Mouse (Mus musculus): ENCODE measurements around the gene Hivep2.

The Hivep2 gene

DNA sequence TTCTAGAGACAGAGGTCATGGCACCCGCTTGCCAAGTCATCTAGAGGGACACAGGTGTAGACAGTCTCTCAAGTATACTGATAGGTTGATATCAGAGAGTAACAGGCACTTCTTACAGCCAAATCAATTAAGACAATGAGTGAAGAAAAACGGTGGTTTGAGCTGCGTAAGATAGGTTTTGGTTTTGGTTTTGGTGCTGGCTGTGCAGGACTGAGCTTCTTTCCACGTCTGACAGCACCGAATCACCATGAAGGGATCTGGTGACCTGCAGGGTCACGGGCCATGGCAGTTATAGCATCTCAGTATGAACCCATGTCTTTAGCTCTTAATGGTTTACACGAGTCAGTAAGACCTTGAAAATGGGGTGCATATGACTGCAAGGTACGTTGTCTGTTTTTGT, 84.7 kb downstream of the Hivep2 start:
- DNase-seq: no peak

DNA sequence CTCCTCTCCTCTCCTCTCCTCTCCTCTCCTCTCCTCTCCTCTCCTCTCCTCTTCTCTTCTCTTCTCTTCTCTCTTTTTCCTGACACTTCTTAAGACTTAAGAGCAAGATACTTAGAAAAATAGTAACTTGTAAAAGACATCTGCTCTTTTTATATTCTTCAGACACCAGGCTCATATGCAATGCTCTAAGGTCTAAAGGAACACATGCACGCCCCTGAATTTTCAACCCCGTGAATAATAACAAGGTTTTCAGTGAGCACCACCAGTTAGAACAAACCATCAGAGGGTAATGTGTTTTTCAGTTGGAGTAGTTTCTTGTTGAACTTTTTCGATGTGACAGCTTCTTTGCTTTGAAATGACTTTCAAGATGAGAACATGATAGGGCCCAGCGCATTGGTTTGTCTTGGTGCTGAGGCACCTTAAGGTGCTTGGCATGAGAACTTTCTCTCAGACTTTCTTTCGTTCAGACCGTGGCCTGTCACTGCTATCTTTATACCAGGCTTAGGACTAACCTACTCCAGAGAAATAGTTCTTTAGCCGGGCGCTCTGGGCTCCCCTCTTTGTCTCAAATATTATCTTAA, 86.3 kb downstream of the Hivep2 start:
- DNase-seq: no peak

DNA sequence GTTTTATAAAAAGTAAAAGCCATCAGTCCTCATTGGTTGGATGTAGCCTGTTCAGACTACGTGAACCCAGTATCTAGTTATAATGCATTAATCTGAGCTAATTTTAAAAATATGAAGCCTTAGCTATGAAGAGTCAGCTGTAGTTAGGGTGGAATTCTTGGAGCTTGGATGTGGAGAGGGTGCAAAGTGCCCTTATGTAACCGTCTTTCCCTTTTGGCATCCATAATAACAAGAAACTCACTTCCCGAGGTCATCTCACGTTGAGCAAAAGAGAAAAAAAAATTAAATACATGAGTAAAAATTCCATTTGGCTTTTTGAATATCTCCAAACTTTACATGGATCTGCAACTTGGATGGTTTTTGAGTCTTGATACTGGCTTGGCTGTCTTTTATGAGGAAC, 89.0 kb downstream of the Hivep2 start:
- DNase-seq: no peak

DNA sequence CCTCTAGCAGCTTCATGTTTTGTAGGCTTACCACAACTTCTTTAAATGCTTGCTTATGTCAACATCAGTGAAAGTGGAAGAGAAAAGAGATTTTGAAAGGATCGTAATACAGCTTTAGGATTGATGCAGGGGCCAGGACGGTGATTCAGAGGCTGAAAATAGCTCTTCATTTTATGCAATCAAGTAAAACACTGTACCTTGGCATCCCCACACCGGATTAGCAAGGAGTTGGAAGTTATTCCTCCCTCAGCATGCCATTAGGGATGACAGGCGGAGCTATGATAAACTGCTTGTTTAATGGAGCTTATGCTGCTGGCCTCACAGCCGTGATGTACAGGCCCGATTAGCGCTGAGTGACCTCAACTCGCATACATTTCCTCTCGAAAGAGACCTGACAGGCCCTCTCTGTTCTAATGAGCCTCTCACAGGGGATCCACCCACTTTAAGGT, 89.7 kb downstream of the Hivep2 start:
- peak in 1 of 2 experiments; percentile 22 for DNase-seq

DNA sequence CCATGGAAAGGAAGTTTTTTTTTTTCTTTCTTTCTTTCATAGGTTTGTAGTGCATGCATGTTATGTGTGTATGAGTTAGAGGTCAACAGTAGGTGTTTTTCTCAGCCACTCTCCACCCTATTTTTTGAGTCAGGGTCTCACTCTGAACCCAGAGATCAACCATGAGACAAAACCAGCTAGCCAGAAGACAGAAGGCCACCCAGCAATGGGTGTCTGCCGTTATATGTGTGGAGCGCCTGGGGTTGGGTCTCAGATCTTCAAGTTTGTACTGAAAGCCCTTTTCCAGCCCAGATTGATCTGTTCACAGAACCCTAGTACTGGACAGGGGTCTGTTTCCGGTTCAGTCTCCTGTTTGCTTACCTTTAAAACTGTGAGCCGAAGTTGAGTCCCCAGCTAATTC, 90.2 kb downstream of the Hivep2 start:
- no peak for DNase-seq

DNA sequence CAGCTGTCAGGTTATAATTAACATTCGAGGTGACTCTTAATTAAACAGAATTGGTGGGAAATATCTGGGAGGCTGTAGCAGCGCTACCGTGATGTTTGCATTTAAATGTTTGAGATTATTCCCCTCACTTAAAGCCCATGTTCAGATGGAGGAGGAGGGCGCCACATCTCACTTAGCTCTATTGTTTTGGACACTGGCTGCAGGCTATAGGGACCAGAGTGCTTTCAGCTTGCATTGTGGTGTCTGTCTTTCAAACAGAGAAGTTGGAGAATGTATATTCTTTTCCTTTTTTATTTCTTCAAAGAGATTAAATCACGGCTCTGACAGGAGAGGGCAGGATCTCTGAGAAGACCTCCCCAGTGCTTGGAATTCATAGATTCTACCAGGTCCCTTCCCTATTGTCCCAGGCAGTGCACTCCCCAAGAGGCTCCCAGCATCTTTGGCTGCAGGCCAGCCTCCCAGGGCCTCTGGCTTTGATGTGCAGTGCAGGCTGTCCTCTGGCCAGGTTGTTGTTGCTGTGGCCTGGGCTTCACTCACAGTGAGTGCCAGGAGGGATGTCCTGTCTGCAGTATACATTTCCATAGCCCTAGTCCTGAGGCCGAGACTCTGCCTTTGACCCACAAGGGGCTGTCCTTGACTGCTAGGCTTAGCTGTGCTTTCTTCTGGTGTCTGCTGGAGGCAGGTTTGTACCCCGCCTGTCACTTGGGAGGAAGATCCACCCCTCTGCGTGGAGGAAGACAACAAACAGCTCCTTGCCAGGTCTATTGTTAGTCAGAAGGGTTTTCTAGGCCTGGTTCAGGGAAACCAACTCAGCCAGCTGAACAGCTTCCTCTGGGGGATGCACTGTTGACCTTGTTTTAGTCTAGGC, 90.9 kb downstream of the Hivep2 start:
- DNase-seq: peak; percentile 76 to 88

DNA sequence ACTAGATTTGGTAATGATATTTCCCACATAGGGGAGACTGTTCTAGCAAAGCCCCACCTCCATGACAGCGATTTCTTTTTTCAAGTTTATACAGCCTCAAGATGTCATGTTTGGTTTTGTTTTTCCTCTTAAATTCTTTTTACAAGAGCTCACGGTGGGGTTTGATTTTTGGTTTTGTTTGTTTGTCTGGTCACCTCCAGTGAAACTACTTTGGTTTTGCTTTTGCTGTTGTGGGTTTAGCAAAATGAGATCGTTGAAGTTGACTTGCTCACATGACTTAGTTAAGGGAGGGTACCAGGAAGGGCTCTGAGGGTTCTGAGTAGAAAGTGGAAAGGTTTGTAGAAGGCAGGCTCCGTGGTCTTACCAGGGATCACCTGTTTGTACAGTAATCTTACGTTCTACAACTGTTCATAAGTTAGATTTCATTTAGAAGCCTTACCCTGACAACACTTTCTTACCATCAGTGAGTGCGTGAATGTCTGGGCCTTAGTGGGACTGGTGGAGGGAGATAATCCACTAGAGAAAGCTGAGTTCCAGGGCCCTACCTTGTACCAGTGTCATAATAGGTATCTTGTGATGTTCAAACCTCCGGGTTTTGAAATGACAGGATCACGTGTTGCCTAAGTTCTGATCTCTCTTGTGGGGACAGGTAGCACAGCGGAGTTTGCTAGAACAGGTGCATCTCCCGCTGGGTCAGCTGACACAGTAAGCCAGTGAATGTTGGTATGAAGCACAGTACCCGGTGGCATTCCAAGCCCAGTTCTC, 92.1 kb downstream of the Hivep2 start:
- DNase-seq: no peak

DNA sequence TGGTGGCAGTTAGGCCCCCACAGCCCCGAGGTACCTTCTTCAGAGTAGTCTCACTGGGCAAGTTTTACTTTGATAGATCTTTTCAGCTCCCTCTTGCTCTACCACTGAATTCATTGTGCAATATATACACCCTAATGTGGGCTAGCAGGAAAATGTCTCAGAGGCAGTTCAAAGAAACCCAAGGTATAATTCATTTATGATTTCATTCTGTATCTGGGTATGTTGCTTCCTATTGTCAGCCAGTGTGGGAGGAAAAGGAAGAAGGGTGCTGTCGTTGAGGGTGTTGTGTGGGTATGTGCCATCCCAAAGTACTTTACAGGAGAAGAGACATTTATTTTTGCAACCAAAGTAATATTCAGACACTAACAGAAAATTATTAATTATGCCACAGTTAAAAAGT, 92.9 kb downstream of the Hivep2 start:
- no peak for DNase-seq

DNA sequence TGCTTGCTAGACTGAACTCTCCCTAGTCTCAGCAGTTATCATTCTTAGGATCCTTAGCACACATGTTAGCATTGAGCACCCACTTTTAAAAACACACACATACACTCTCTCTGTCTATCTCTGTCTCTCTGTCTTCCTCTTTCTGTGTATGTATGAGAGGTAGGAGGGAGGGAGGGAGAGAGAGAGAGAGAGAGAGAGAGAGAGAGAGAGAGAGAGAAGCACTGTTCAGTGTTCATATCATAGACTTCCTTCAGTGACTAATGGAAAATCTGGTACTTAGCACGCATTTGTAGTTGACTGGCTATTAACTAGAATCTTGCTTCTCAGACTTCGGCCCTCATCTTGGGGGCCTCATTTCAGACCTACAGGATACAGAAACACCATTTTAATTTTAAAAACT, 93.7 kb downstream of the Hivep2 start:
- DNase-seq: no peak

DNA sequence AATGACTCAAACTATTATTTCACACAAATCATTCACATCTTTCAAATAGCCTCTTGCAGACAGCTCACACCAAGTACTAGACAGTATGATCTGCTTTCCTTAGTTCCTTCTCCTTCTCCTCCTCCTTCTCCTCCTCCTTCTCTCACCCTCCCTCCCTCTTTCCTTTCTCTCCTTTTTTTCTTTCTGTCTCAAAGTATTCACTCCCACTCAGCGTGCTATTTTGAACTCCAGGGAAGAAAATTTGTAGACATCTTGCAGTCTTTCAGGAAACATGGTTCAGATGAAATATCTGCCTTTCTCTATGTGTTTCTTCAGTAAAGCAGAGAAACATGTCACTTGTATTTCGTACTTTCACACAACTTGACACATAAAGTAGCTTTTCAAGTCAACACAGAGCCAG, 94.4 kb downstream of the Hivep2 start:
- DNase-seq: no peak

DNA sequence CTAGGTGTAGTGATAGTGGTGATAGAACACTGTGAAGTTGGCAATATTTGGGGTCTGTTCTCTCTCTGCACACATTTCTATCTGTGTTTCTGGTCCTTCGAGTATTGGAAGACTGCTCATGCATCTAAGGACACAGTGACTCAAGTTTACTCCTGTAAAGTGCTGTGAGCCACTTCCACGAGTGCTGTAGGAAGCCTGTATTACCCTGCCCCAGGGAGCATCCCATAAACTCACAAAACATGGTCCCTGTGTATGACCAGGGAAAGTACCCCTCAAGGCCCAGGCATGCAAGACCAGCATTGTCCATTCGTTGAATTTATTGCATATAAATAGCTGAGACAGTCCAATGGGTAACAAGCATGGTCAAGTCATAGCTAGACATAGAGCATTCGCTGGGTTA, 97.4 kb downstream of the Hivep2 start:
- DNase-seq: no peak

DNA sequence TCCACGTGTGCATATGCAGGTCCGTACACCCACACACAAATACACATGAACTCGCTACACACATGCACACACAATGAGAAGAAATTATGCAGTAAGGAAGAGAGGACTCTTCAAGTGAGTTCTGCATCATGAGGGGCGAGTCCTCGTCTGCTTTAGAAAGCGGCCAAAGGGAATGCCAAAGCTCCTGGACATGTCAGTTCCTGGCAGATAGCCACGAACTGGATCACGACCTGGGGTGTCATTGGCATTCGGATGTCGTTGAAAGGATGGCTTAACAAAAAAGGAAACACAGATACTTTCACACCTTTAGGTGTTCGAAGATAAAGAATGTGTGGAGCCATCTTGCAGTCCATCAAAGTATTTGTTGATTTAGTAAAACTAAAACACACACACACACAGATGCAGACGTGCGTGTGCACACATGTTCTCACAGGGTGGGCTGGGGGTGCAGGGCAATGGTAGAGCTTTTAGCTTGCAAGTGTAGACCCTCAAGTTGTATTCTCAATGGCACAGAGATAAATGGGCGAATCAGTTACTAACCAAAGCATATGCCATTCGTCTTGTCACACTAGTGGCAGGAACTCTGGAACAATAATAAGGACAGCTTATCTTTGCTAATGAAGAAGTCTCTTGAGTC, 99.0 kb downstream of the Hivep2 start:
- peak in 1 of 2 experiments; percentile 19 for DNase-seq

DNA sequence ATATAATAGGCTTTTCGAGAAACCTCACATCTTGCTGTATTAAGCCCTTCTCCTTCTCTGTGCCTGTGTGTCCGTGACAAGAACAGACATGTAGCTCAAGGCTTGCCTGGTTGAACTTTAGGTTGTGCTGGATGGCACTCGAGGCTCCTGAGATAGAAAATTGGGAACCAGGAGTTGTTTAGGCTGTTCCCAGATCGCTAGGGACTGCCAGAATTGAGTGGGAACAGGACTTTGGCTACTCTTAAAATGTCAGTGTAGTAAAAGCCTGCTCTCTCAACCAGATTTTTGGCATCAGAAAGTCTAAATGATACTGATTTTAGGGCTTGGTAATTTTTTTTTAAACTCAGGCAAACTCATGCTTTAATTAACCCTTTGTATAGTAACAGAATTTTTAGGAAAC, 101.9 kb downstream of the Hivep2 start:
- DNase-seq: no peak

DNA sequence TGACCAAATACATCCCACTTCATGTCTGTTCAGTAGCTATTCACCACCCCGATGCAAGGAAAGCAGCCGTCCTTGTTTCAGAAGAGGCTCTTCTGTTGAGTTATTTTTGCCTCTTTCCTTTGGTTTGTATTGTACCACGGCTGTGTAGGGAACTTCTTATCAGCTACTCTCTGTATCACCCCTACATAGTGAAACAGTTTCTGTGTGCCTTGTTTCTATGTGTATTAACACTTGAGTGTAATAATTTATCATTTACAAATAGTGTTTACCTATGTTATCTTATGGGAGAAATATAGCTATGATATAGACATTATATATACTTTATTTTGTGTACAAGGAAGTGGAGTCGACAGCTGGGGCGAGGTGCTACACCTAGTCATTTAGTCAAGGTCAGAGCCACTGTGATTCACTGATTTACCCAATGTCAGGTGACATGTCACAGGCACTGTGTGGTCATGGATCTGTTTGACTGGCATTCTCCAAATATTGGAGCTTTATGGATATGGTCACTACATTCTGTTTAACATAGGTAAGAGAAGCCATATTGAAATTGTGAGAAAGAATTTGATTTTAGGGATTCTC, 104.7 kb downstream of the Hivep2 start:
- DNase-seq: no peak

DNA sequence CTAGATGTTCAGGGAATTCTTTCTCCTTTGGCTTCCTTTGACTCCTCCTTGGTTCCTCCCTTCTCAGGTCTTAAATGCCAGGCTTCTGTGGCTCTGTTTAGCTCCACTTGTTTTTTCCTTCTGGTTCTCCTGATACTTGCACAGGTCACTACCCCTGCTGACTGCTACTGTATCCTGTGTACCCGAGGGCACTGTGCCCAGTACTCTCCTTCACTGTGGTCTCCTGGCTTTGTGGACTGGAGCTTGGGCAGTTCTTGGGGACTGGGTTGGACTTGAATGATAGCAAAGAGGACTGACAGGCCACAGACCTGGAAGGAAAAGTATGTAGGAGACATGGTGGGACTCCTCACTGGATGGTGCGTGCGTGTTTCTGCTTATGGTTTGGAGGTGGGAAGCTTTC, 106.6 kb downstream of the Hivep2 start:
- no peak for DNase-seq

DNA sequence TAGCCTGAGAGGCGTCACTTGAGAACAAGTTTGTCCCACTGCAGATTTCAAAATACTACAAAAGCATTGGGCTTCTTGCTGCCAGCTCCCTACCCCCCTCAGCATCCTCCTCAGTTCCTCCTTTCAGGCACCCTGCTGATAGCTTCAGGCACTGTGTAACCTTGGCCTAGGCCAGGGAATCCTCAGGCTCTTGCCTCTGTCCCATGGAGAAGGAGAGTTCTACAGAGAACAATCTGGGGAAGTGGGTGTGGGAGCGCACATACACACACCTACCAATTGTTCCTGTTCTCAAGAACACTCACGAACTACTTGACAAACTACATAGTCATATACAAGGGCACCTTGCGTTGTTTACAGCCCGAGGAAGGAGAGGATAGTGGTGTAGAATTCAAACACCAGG, 109.9 kb downstream of the Hivep2 start:
- no peak for DNase-seq

DNA sequence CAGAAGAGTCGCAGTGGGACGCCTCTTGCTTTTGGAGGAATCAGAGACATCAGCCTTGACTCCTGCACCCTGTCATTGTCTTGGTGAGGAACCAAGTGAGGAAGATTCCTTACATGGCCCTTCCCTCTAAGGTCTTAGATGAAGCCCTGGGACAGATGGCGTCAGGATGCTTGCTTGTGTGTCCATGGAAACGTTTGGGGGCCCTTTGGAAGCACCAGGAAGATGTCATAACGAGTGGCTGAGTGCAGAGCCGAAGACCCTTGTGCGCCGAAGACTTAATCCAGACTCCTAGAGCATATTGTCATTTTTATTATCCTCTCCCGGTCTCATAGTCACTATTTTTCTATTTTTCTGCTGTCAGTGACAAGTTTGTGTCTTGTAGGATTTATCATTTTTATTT, 111.0 kb downstream of the Hivep2 start:
- DNase-seq: no peak

DNA sequence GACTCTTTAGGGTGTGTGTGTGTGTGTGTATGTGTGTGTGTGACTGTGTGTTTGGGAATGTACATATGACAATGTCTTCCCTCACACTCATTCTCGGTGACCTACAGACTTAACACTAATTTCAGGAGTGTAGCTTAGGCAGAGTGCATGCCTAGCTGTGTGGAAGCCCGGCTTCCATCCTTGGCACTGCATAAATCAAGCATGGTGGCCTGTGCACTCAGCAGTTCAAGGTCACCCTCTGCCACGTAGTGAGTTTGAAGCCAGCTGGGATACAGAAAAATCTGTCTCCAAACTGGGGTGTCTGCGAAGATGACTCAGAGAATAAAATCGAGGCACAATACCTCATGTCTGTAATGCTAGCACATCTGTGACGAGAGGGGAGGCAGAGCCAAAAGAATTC, 115.0 kb downstream of the Hivep2 start:
- no peak for DNase-seq

DNA sequence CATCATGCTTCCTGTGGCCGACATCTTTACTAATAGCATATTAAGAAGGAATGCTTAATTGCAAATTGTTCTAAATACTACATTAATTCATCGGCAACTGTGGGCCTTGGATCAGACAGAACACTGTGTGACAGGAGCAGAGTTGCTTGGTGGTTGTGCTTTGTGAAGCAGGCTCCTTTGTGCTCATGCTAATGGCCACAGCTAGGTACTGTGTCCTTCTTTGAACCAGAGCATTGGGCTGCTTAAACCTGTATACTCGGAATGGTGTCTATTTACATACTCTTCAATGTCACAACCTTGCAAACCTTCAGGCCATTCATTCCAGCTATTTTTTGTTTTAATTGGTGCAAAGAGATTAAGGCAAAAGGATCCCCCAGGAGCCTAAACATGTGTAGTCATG, 115.9 kb downstream of the Hivep2 start:
- no peak for DNase-seq

DNA sequence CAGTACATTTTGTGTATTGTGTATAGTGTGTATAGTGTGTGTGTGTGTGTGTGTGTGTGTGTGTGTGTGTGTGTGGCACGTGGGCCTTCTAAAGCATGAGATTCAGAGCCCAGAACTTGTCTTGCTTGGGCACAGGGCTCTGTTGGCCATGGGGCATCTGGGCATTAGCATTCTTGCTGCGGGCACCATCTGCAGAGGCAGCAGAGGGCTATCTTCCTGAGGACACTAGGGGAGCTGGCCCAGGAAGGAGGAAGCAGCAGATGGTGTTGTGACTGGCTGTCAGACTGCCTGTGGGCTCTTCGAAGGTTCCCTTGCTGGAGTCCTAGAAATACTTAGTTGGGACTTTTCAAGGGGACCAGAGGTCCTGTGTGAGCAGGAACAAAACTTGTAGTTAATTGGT, 116.4 kb downstream of the Hivep2 start:
- no peak for DNase-seq

DNA sequence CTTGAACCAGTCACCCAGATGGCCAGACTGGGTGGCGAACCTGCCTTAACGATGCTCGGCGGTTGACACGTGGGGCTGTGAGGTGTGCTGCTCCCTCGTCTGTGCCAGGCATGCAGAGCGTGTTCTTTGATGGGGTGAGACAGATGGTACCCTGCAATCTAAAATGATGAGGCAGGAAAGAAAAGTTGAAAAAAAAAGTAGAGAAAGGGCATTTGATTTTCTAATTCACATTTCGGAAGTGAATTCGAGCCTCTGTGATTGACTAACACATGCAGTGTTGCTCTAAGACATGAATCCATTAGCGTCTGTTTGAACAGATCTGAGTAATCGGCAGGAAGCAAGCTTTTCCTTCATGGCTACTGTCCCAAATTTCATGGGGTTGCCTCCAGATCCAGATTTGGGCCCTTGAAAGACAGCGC, 119.4 kb downstream of the Hivep2 start:
- DNase-seq: peak; percentile 37 to 38

DNA sequence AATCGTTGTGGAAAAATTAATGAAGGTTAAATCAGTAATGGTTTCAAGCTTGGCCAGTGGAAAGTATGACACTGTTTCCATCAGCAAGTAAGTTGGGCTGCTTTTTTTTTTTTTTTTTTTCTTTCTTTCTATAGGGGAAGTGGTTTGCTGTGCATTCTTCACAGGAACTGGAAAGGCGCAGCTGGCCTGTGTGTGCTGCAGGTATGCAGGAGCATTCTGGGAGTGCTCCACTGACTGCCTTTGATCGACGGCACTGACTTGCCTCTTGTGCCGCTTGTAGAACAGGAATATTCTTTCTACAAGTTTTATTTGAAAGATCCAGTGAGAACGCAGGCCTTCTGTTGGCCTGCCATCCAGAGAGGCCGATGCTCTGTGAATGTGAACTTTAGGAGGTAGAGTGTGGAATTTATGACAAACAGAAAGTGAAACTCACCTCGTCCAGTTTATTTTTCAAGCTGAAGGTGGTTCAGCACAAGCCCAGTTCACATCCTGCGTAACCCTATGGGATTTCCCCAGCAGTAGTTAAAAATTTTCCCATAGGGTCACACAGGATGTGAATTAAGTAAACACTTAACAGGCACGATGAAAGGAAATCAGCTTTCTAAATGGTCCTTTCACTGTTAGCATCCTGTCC, 120.1 kb downstream of the Hivep2 start:
- DNase-seq: peak; percentile 23 to 24
